Mouse (Mus musculus) ES-E14 (cell line): ENCODE data around the gene Dcun1d2. TPM values are rescaled to one million over a fixed set of nuclear protein-coding genes. Genes with fewer than 3 reads are reported as not detected.

Source experiments
- DNase-seq: peaks from one replicate; pipeline ENCODE4 v3.0.0-alpha.2; 2013; ENCODE audit warnings: low read depth, low spot score
- H3K27ac ChIP-seq: 2 replicates; pipeline ENCODE4 v1.5.1; 2012; ENCODE audit warnings: low read depth, mild to moderate bottlenecking, low read length, moderate library complexity, mixed read lengths; ENCODE audit not compliant: poor library complexity, insufficient read depth, severe bottlenecking
- H3K36me3 ChIP-seq: 2 replicates; pipeline ENCODE4 v1.6.1; 2012; ENCODE audit warnings: mild to moderate bottlenecking, low read length, moderate library complexity, mixed read lengths; ENCODE audit not compliant: control insufficient read depth, poor library complexity, insufficient read depth, severe bottlenecking
- H3K4me1 ChIP-seq, 2 experiments: fragments of 150-350 bp in 1 of 2; sonication (generic) in 1 of 2; 2 replicates each; pipeline ENCODE4 v1.6.1; 2012; ENCODE audit warnings: low read length in 2 of 2, mild to moderate bottlenecking in 1 of 2, mixed read lengths in 1 of 2; ENCODE audit not compliant: control insufficient read depth in 2 of 2, insufficient read depth in 2 of 2, poor library complexity in 1 of 2
- H3K4me3 ChIP-seq, 2 experiments: fragments of 150-350 bp in 1 of 2; sonication (generic) in 1 of 2; 2 replicates each; pipeline ENCODE4 v1.5.1; 2012; ENCODE audit warnings: low read length in 2 of 2, low read depth in 1 of 2, mild to moderate bottlenecking in 1 of 2, mixed read lengths in 1 of 2; ENCODE audit not compliant: insufficient read depth in 1 of 2, poor library complexity in 1 of 2, severe bottlenecking in 1 of 2
- H3K9ac ChIP-seq: 2 replicates; pipeline ENCODE4 v1.6.1; 2012; ENCODE audit warnings: low read depth, mild to moderate bottlenecking, low read length, mixed read lengths; ENCODE audit not compliant: poor library complexity, insufficient read depth, severe bottlenecking
- H3K9me3 ChIP-seq: fragments of 150-350 bp; sonication (generic); 2 replicates; pipeline ENCODE4 v1.6.1; 2012; ENCODE audit warnings: low read depth, mild to moderate bottlenecking, low read length; ENCODE audit not compliant: control insufficient read depth, insufficient read depth
- CHD2 ChIP-seq: IDR thresholded peaks from 2 replicates; pipeline ENCODE4 v1.6.1; 2014; ENCODE audit warnings: mild to moderate bottlenecking, low read depth, low read length, inconsistent platforms
- HCFC1 ChIP-seq: IDR thresholded peaks from 2 replicates; pipeline ENCODE4 v1.6.1; 2012; ENCODE audit warnings: low read length, inconsistent platforms, borderline replicate concordance; ENCODE audit not compliant: insufficient read depth
- MAFK ChIP-seq: IDR thresholded peaks from 2 replicates; pipeline ENCODE4 v1.6.1; 2014; ENCODE audit warnings: mild to moderate bottlenecking, low read depth, low read length, inconsistent platforms; ENCODE audit not compliant: insufficient read depth
- ZC3H11A ChIP-seq: IDR thresholded peaks from 2 replicates; pipeline ENCODE4 v1.6.1; 2012; ENCODE audit warnings: low read depth, mild to moderate bottlenecking, inconsistent platforms, low read length, borderline replicate concordance
- ZNF384 ChIP-seq: IDR thresholded peaks from 2 replicates; pipeline ENCODE4 v1.6.1; 2012; ENCODE audit warnings: low read depth, low read length, inconsistent platforms
- in situ Hi-C, 2 experiments: fragments of 600-800 bp; cut with MboI; formaldehyde crosslinking; loops; one replicate each; pipeline ENCODE4 v1.15.1; 2025; ENCODE audit warnings: low sequenced_read_pairs in 2 of 2, inconsistent platforms in 1 of 2; ENCODE audit not compliant: unreplicated experiment in 2 of 2
- total RNA-seq: library from RNA; depleted of rRNA; stranded (reverse); fragments of 300-350 nt; gene quantifications from 2 replicates; pipeline ENCODE4 v1.2.3, GENCODE M21; 2012

Dcun1d2 gene
- total RNA-seq, 1 experiment = 12.3 TPM

DNA sequence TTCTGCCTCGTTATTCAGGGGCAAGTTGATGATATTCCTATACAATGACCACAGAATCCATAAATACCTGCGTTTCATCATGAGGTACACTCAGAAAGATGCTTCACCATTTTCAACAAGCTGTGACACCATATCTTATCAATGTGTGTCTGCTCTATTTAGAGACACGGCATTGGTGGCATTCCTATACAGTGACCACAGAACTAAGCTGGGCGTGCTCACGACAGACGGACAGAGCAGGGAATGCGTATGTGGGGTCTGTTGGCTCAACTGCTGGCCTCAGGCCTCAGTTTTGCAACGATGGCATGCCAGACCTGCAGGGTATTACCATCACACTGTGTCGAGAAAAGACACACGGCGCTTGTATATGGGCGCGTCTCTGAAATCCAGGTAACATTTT, 35.1 kb downstream of the Dcun1d2 start:
- TF ChIP-seq MAFK = no peak
- TF ChIP-seq ZC3H11A = no peak
- no peak for TF ChIP-seq HCFC1
- TF ChIP-seq CHD2 = no peak
- no peak for TF ChIP-seq ZNF384
- Histone ChIP-seq H3K27ac (no peak overlapping the region), H3K4me3 (no peak overlapping the region), H3K4me1 (peaks cover 0 to 5% of the 10 kb centered on the region in 2 experiments; a peak in 1 of 4 replicates), H3K36me3 (peaks cover 4% of the 10 kb centered on the region; the same call in 1 of the 2 replicates), H3K9me3 (no peaks in the 10 kb centered on the region), H3K9ac (no peak overlapping the region)
- in situ Hi-C loops = loop anchor here in 1 of 2 experiments (25.0 kb wide), 1 partner anchor 266 kb away; no protein-coding TSS in a partner anchor
- no peak for DNase-seq

GRCm38 (mm10) chr8:13244343-13244880, 43.5 kb downstream of the Dcun1d2 start:
- no peak overlapping the region for H3K27ac ChIP-seq
- no peak overlapping the region for H3K9ac ChIP-seq
- in situ Hi-C loops = no loop called here
- no peak overlapping the region for H3K4me3 ChIP-seq
- H3K9me3 ChIP-seq = no peaks in the 10 kb centered on the region
- no peaks in the 10 kb centered on the region for H3K36me3 ChIP-seq
- DNase-seq = no peak
- TF ChIP-seq MAFK = no peak
- TF ChIP-seq HCFC1 = no peak
- no peak for TF ChIP-seq CHD2
- no peak for TF ChIP-seq ZC3H11A
- TF ChIP-seq ZNF384 = no peak
- no peaks in the 10 kb centered on the region for H3K4me1 ChIP-seq

- Histone ChIP-seq H3K36me3 (no peaks in the 10 kb centered on the region), H3K4me3 (no peak overlapping the region), H3K27ac (no peak overlapping the region), H3K9me3 (no peaks in the 10 kb centered on the region), H3K4me1 (no peaks in the 10 kb centered on the region), H3K9ac (no peak overlapping the region)
- no peak for DNase-seq
- in situ Hi-C loops = no loop called here
- TF ChIP-seq MAFK (no peak), CHD2 (no peak), ZC3H11A (no peak), HCFC1 (no peak), ZNF384 (no peak)
Measured at GRCm38 (mm10) chr8:13242985-13243870, 44.7 kb downstream of the Dcun1d2 start.

DNA sequence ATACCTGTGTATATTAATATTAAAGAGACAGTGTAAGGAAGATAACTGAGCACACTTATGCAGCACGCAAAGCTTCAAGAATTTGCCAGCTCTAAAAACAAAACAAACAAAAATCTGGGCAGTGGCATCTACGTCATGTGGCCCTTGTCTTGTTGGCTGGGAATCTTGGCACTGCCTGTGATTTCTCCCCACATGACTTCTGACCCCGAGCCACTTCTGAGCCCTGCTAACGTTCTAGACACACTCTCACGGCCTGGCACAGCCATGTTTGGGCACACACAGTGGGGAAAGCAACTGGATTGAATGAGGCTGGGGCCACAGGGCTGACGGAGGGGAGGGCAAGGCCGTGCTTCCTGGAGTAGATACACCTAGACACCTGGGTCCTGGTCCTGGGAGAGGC, 47.2 kb downstream of the Dcun1d2 start:
- no peaks in the 10 kb centered on the region for H3K9me3 ChIP-seq
- TF ChIP-seq MAFK (no peak), HCFC1 (no peak), CHD2 (no peak), ZNF384 (no peak), ZC3H11A (no peak)
- no peaks in the 10 kb centered on the region for H3K36me3 ChIP-seq
- no peaks in the 10 kb centered on the region for H3K4me1 ChIP-seq
- in situ Hi-C loops = no loop called here
- no peak overlapping the region for H3K27ac ChIP-seq
- H3K9ac ChIP-seq = no peak overlapping the region
- DNase-seq = no peak
- H3K4me3 ChIP-seq = no peak overlapping the region
